Mouse (Mus musculus) CD4-positive naive resting alpha-beta T cell, adult 76 days (primary cell): Measurements from ENCODE around the gene Rbbp6. TPM values are rescaled to one million over a fixed set of nuclear protein-coding genes. Genes with fewer than 3 reads are reported as not detected.

Source experiments
- total RNA-seq: library from RNA; stranded (reverse); gene quantifications from one replicate; pipeline ENCODE4 v1.2.4, GENCODE M21; 2023

Gene Rbbp6
- total RNA-seq = 126 TPM

GRCm38 (mm10) chr7:122965386-122965785 lies at the start of gene Rbbp6:
TSS of gene Rbbp6 (plus strand) at chr7:122965686.

Other genes starting within 250 kb of the Rbbp6 start
- gene Tnrc6a, start 158.2 kb downstream of the Rbbp6 start, total RNA-seq = 98.3 TPM
- gene Slc5a11, start 249.1 kb downstream of the Rbbp6 start, total RNA-seq = 0.47 TPM